Mouse (Mus musculus) neural tube, embryonic 12.5 days (tissue): Measurements from ENCODE around the gene D17Wsu92e. TPM values are rescaled to one million over a fixed set of nuclear protein-coding genes. Genes with fewer than 3 reads are reported as not detected.

Source experiments
- ATAC-seq: fragments of 200-750 bp; cut with Nextera tagmentation; 2 replicates; pipeline ENCODE4 v1.8.0; 2017; ENCODE audit warnings: low read depth, mild to moderate bottlenecking, moderate TSS enrichment, moderate library complexity; ENCODE audit not compliant: low FRiP score
- H3K27ac ChIP-seq: fragments of 300-500 bp; sonication (generic); 2 replicates; pipeline ENCODE4 v1.5.1; 2016
- H3K27me3 ChIP-seq: fragments of 300-500 bp; sonication (generic); replicated peaks from 2 replicates; pipeline ENCODE4 v1.6.1; 2016; ENCODE audit warnings: mild to moderate bottlenecking
- H3K36me3 ChIP-seq: fragments of 300-500 bp; sonication (generic); 2 replicates; pipeline ENCODE4 v1.6.1; 2016; ENCODE audit warnings: mild to moderate bottlenecking
- H3K4me1 ChIP-seq: fragments of 300-500 bp; sonication (generic); 2 replicates; pipeline ENCODE4 v1.6.1; 2016
- H3K4me2 ChIP-seq: fragments of 300-500 bp; sonication (generic); replicated peaks from 2 replicates; pipeline ENCODE4 v1.6.1; 2016; ENCODE audit warnings: mild to moderate bottlenecking
- H3K4me3 ChIP-seq: fragments of 300-500 bp; sonication (generic); 2 replicates; pipeline ENCODE4 v1.5.1; 2016
- H3K9ac ChIP-seq: fragments of 300-500 bp; sonication (generic); 2 replicates; pipeline ENCODE4 v1.6.1; 2016; ENCODE audit warnings: mild to moderate bottlenecking
- H3K9me3 ChIP-seq: fragments of 300-500 bp; sonication (generic); 2 replicates; pipeline ENCODE4 v1.6.1; 2016; ENCODE audit warnings: mild to moderate bottlenecking
- WGBS: fragments of 180-500 bp; shearing (Covaris S2); methylation state at CpG from one replicate; pipeline ENCODE4 v1.1.7; 2016; 5-methylcytosine and 5-hydroxymethylcytosine counted together
- polyA plus RNA-seq: library from polyadenylated mRNA; unstranded; fragments of >200 nt; fragmentation: Nextera tagmentation; extraction: Ambion mirVana; gene quantifications from 2 replicates; pipeline ENCODE4 v1.2.1, GENCODE M21; 2016

Gene D17Wsu92e
- polyA plus RNA-seq, 1 experiment from 2014 or later: 12.1 TPM

GRCm38 (mm10) chr17:27830411-27830810 lies 10.0 kb upstream of the D17Wsu92e start:
- no peak overlapping the region for H3K4me3 ChIP-seq
- ATAC-seq: no peak
- H3K9ac ChIP-seq: no peak overlapping the region
- no peak overlapping the region for H3K4me2 ChIP-seq
- H3K27ac ChIP-seq: no peak overlapping the region
- H3K36me3 ChIP-seq: no peaks in the 10 kb centered on the region
- 54% methylated on average over 7 of the region's 7 CpGs for WGBS
- no peaks in the 10 kb centered on the region for H3K27me3 ChIP-seq
- H3K4me1 ChIP-seq: peaks cover 4% of the 10 kb centered on the region; the same call in 1 of the 2 replicates
- H3K9me3 ChIP-seq: no peaks in the 10 kb centered on the region

- H3K27me3 ChIP-seq: no peaks in the 10 kb centered on the region
- no peak overlapping the region for H3K4me3 ChIP-seq
- H3K36me3 ChIP-seq: no peaks in the 10 kb centered on the region
- no peaks in the 10 kb centered on the region for H3K9me3 ChIP-seq
- no peak for ATAC-seq
- peaks cover 4% of the 10 kb centered on the region; the same call in 1 of the 2 replicates for H3K4me1 ChIP-seq
- WGBS: 10% methylated on average over 6 of the region's 6 CpGs
- H3K4me2 ChIP-seq: peak overlapping the region; percentile 59; the same call in 1 of the 2 replicates
- H3K27ac ChIP-seq: no peak overlapping the region
- H3K9ac ChIP-seq: no peak overlapping the region
Measured at GRCm38 (mm10) chr17:27827511-27827910, 7.1 kb upstream of the D17Wsu92e start.

- 0 out of 2 replicates have a peak overlapping the region, but pooled peaks have one; percentile 18 for H3K27ac ChIP-seq
- H3K27me3 ChIP-seq: no peaks in the 10 kb centered on the region
- peak overlapping the region; percentile 59 for H3K4me2 ChIP-seq
- H3K9me3 ChIP-seq: no peaks in the 10 kb centered on the region
- no peaks in the 10 kb centered on the region for H3K36me3 ChIP-seq
- WGBS: under 1% methylated on average over 8 of the region's 9 CpGs
- no peak overlapping the region for H3K9ac ChIP-seq
- ATAC-seq: no peak; the same call in 1 of the 2 replicates
- H3K4me3 ChIP-seq: peak overlapping the region; percentile 13; the same call in 1 of the 2 replicates
- H3K4me1 ChIP-seq: peaks cover 4% of the 10 kb centered on the region; the same call in 1 of the 2 replicates
Measured at GRCm38 (mm10) chr17:27826908-27827383, 6.5 kb upstream of the D17Wsu92e start.

GRCm38 (mm10) chr17:27825984-27826905 lies 5.8 kb upstream of the D17Wsu92e start:
- Histone ChIP-seq H3K27me3 (no peaks in the 10 kb centered on the region), H3K4me3 (peak overlapping the region; percentile 13; the same call in 1 of the 2 replicates), H3K27ac (0 out of 2 replicates have a peak overlapping the region, but pooled peaks have one; percentile 18), H3K36me3 (no peaks in the 10 kb centered on the region), H3K9ac (no peak overlapping the region), H3K9me3 (no peaks in the 10 kb centered on the region), H3K4me2 (peak overlapping the region; percentile 59), H3K4me1 (peaks cover 7% of the 10 kb centered on the region; the same call in 1 of the 2 replicates)
- 3% methylated on average over 22 of the region's 22 CpGs for WGBS
- peak; percentile 48; the same call in 1 of the 2 replicates for ATAC-seq

- Histone ChIP-seq H3K27me3 (no peaks in the 10 kb centered on the region), H3K9me3 (no peaks in the 10 kb centered on the region), H3K4me1 (peaks cover 10% of the 10 kb centered on the region; the same call in 1 of the 2 replicates), H3K36me3 (no peaks in the 10 kb centered on the region), H3K4me3 (no peak overlapping the region), H3K9ac (no peak overlapping the region), H3K27ac (no peak overlapping the region), H3K4me2 (peak overlapping the region; percentile 59)
- ATAC-seq: no peak
- WGBS: 39% methylated on average over 3 of the region's 3 CpGs
Measured at GRCm38 (mm10) chr17:27825539-27825938, 5.1 kb upstream of the D17Wsu92e start.

DNA sequence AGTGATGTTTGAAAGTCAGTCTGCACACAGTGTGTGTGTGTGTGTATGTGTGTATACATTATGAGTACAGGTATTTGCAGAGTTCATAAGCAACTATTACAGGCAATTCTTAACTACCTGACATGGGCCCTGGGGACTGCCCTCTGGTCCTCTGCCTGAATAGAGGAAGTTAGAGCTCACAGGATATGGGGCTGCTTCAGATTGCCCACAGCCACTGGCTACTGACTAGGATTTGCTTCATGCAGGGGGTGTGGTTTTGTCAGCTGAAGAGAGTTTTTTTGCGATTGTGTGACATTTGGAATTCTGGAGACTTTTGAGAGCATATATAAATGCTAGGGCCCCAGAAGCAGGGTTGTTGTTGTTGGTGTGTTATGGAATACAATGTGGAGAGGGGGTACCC lies 4.5 kb upstream of the D17Wsu92e start:
- no peak for ATAC-seq
- Histone ChIP-seq H3K27me3 (no peaks in the 10 kb centered on the region), H3K27ac (no peak overlapping the region), H3K36me3 (no peaks in the 10 kb centered on the region), H3K9ac (no peak overlapping the region), H3K4me2 (no peak overlapping the region), H3K9me3 (no peaks in the 10 kb centered on the region), H3K4me3 (no peak overlapping the region), H3K4me1 (peaks cover 10% of the 10 kb centered on the region; the same call in 1 of the 2 replicates)
- WGBS: 79% methylated on average over 1 of the region's 1 CpGs

- Histone ChIP-seq H3K27me3 (no peaks in the 10 kb centered on the region), H3K4me3 (no peak overlapping the region), H3K4me1 (peaks cover 23% of the 10 kb centered on the region), H3K36me3 (no peaks in the 10 kb centered on the region), H3K9me3 (no peaks in the 10 kb centered on the region), H3K9ac (no peak overlapping the region), H3K4me2 (no peak overlapping the region), H3K27ac (no peak overlapping the region)
- 75% methylated on average over 9 of the region's 9 CpGs for WGBS
- no peak for ATAC-seq
Measured at GRCm38 (mm10) chr17:27823142-27823905, 2.9 kb upstream of the D17Wsu92e start.

DNA sequence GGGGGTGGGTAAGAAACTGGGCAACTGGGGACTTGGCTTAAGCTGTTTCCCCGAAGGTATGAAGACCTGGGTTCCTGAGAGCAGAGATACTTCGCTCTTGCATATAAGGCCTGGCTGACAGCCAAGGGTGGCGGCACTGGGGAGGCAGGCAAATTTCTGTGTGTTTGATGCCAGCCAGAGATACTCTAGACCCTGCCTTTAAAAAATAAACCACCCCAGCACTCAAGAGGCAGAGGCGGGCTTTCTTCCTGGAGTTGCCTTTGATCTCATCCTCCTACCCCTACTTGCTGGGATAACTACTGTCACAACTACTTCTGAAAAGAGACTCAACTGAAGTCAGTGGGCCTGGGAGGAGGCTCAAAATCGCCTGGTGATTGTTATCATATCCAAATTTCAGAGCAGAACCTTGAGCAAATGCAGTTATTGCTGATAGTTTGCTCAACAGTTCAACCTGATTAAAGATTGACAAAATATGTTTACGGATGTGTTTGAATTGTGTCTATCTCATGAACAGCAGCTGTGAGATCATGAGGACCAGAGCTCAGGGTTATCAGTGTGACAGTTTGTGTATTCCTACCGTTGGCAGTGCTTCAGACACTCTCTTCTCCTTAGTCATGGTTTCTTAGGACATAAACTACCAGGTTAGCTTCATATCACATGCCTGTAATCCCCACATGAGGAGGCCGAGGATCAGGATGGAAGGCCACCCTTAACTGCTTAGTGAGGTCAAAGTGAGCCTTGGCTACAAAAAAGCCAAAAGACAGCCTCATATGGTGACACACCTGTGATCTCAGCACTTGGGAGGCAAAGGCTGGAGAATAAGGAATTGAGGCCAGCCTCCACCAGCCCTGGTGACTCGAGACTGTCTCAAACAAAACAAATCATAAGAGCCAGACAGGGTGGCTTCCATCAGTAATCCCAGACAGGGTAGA lies 1.2 kb upstream of the D17Wsu92e start:
- 72% methylated on average over 9 of the region's 9 CpGs for WGBS
- peak overlapping the region; percentile 99; the same call in 1 of the 2 replicates for H3K4me3 ChIP-seq
- H3K4me1 ChIP-seq: peaks cover 25% of the 10 kb centered on the region

GRCm38 (mm10) chr17:27819971-27820567 lies 379 bp downstream of the D17Wsu92e start:
- Histone ChIP-seq H3K9me3 (no peaks in the 10 kb centered on the region), H3K9ac (peak overlapping the region; percentile 98), H3K27me3 (no peaks in the 10 kb centered on the region), H3K27ac (peak overlapping the region; percentile 74), H3K4me2 (peak overlapping the region; percentile 96), H3K4me1 (peaks cover 25% of the 10 kb centered on the region), H3K36me3 (no peaks in the 10 kb centered on the region), H3K4me3 (peak overlapping the region; percentile 99)
- ATAC-seq: peak; percentile 91
- under 1% methylated on average over 57 of the region's 62 CpGs for WGBS

More for the DNA sequence above, 1.2 kb upstream of the D17Wsu92e start:
- no peaks in the 10 kb centered on the region for H3K36me3 ChIP-seq
- H3K27ac ChIP-seq: no peak overlapping the region
- no peak for ATAC-seq
- H3K9me3 ChIP-seq: no peaks in the 10 kb centered on the region
- peak overlapping the region; percentile 69 for H3K4me2 ChIP-seq
- peak overlapping the region; percentile 98; the same call in 1 of the 2 replicates for H3K9ac ChIP-seq
- H3K27me3 ChIP-seq: no peaks in the 10 kb centered on the region

GRCm38 (mm10) chr17:27819521-27819970 lies 902 bp downstream of the D17Wsu92e start:
- WGBS: 1% methylated on average over 20 of the region's 20 CpGs
- no peaks in the 10 kb centered on the region for H3K27me3 ChIP-seq
- no peaks in the 10 kb centered on the region for H3K9me3 ChIP-seq
- H3K9ac ChIP-seq: peak overlapping the region; percentile 98
- peak overlapping the region; percentile 99 for H3K4me3 ChIP-seq
- H3K4me1 ChIP-seq: peaks cover 25% of the 10 kb centered on the region
- H3K36me3 ChIP-seq: no peaks in the 10 kb centered on the region
- H3K27ac ChIP-seq: peak overlapping the region; percentile 74
- ATAC-seq: no peak
- peak overlapping the region; percentile 96 for H3K4me2 ChIP-seq
